Mouse (Mus musculus): Measurements from ENCODE around the gene Triobp.

DNA sequence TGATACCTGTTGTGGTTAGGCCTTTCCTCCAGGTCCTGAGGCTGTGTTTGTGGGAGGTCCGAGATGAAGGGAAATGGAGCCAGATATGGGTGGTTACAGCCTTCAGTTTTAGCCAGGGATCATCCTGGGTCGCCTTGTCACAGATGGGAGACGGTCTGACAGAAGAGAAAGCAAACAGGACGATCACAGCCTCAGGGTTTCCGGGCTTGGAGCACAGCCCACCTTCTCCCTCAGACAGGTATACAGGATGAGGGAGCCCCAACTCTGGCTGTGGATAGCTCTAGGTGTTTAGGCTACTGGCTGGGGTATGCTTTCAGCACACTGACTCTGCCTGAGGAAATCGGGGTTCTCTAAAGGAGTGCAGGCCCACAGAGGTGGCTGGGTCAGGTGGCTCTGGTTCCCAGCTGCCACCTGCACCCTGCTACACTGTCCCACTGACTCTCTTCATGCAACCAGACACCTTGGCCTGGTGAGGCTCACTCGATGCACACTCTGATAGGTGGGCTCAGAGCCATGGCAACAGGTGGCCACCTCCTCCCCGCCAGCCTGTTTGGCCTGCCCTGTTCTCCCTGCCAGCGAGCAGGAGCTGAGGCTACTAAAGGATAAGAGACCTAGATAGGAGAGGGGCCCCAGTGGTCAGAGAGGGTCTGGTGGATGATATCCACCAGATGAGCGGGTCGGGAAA lies 39.2 kb downstream of the Triobp start:
- TF ChIP-seq CTCF (IDR thresholded peaks at IDR 0.05; ENCODE audit: control insufficient read depth, insufficient read depth, low read length) (no peak), POLR2A (IDR thresholded peaks at IDR 0.05; ENCODE audit: borderline replicate concordance, control insufficient read depth, low read depth, low read length) (no peak)
